Mouse (Mus musculus): ENCODE data around the gene Hyal3. TPM values are rescaled to one million over a fixed set of nuclear protein-coding genes. Genes with fewer than 3 reads are reported as not detected.

Hyal3 gene
- total RNA-seq, 1 experiment: 0.54 TPM

- Histone ChIP-seq H3K27ac (ENCODE audit: insufficient read depth, low read depth, low read length, poor library complexity, severe bottlenecking) (peak overlapping the region; percentile 6; the same call in 1 of the 2 replicates), H3K4me1 (ENCODE audit: control insufficient read depth in 2 of 2, insufficient read depth in 2 of 2, low read length in 2 of 2, poor library complexity in 1 of 2) (peaks cover 0 to 25% of the 10 kb centered on the region in 2 experiments; a peak in 2 of 4 replicates), H3K9me3 (ENCODE audit: control insufficient read depth, insufficient read depth, low read depth, low read length) (no peaks in the 10 kb centered on the region), H3K9ac (ENCODE audit: insufficient read depth, low read depth, low read length, poor library complexity, severe bottlenecking) (no peak overlapping the region), H3K4me3 (ENCODE audit: insufficient read depth in 1 of 2, low read depth in 1 of 2, low read length in 2 of 2, poor library complexity in 1 of 2, severe bottlenecking in 1 of 2) (no peak overlapping the region), H3K36me3 (ENCODE audit: control insufficient read depth, insufficient read depth, low read length, poor library complexity, severe bottlenecking) (peaks cover 46% of the 10 kb centered on the region)
- no peak for DNase-seq (ENCODE audit: low read depth, low spot score)
- TF ChIP-seq ZNF384 (IDR thresholded peaks at IDR 0.05; ENCODE audit: low read depth, low read length): no peak
- in situ Hi-C loops (cut with MboI; ENCODE audit: low sequenced_read_pairs in 2 of 2, unreplicated experiment in 2 of 2): no loop called here
These were observed 10.1 kb downstream of the Hyal3 start for GRCm38 (mm10) chr9:107590773-107591060.

GRCm38 (mm10) chr9:107593101-107593976 lies 12.7 kb downstream of the Hyal3 start:
- no peak for TF ChIP-seq ZNF384 (IDR thresholded peaks at IDR 0.05; ENCODE audit: low read depth, low read length)
- no peak for TF ChIP-seq MAFK (IDR thresholded peaks at IDR 0.05; ENCODE audit: insufficient read depth, low read depth, low read length)
- TF ChIP-seq HCFC1 (IDR thresholded peaks at IDR 0.05; ENCODE audit: borderline replicate concordance, insufficient read depth, low read length): no peak
- TF ChIP-seq ZC3H11A (IDR thresholded peaks at IDR 0.05; ENCODE audit: borderline replicate concordance, low read depth, low read length): no peak
- TF ChIP-seq CHD2 (IDR thresholded peaks at IDR 0.05; ENCODE audit: low read depth, low read length): no peak
- in situ Hi-C loops (cut with MboI; ENCODE audit: low sequenced_read_pairs in 2 of 2, unreplicated experiment in 2 of 2): no loop called here
- peaks cover 46% of the 10 kb centered on the region for H3K36me3 ChIP-seq (ENCODE audit: control insufficient read depth, insufficient read depth, low read length, poor library complexity, severe bottlenecking)
- H3K9ac ChIP-seq (ENCODE audit: insufficient read depth, low read depth, low read length, poor library complexity, severe bottlenecking): no peak overlapping the region
- H3K4me1 ChIP-seq (ENCODE audit: control insufficient read depth in 2 of 2, insufficient read depth in 2 of 2, low read length in 2 of 2, poor library complexity in 1 of 2): peaks cover 0 to 22% of the 10 kb centered on the region in 2 experiments; a peak in 1 of 4 replicates
- H3K9me3 ChIP-seq (ENCODE audit: control insufficient read depth, insufficient read depth, low read depth, low read length): no peaks in the 10 kb centered on the region
- H3K4me3 ChIP-seq (ENCODE audit: insufficient read depth in 1 of 2, low read depth in 1 of 2, low read length in 2 of 2, poor library complexity in 1 of 2, severe bottlenecking in 1 of 2): no peak overlapping the region
- no peak overlapping the region for H3K27ac ChIP-seq (ENCODE audit: insufficient read depth, low read depth, low read length, poor library complexity, severe bottlenecking)
- no peak for DNase-seq (ENCODE audit: low read depth, low spot score)

- peaks cover 0 to 27% of the 10 kb centered on the region in 2 experiments; a peak in 2 of 4 replicates for H3K4me1 ChIP-seq (ENCODE audit: control insufficient read depth in 2 of 2, insufficient read depth in 2 of 2, low read length in 2 of 2, poor library complexity in 1 of 2)
- peak; percentile 81 for DNase-seq (ENCODE audit: low read depth, low spot score)
- in situ Hi-C loops (cut with MboI; ENCODE audit: low sequenced_read_pairs in 2 of 2, unreplicated experiment in 2 of 2): no loop called here
- peaks cover 46% of the 10 kb centered on the region for H3K36me3 ChIP-seq (ENCODE audit: control insufficient read depth, insufficient read depth, low read length, poor library complexity, severe bottlenecking)
- H3K9me3 ChIP-seq (ENCODE audit: control insufficient read depth, insufficient read depth, low read depth, low read length): no peaks in the 10 kb centered on the region
- H3K27ac ChIP-seq (ENCODE audit: insufficient read depth, low read depth, low read length, poor library complexity, severe bottlenecking): no peak overlapping the region
- no peak overlapping the region for H3K4me3 ChIP-seq (ENCODE audit: insufficient read depth in 1 of 2, low read depth in 1 of 2, low read length in 2 of 2, poor library complexity in 1 of 2, severe bottlenecking in 1 of 2)
- H3K9ac ChIP-seq (ENCODE audit: insufficient read depth, low read depth, low read length, poor library complexity, severe bottlenecking): no peak overlapping the region
- TF ChIP-seq HCFC1 (IDR thresholded peaks at IDR 0.05; ENCODE audit: borderline replicate concordance, insufficient read depth, low read length): no peak
- no peak for TF ChIP-seq MAFK (IDR thresholded peaks at IDR 0.05; ENCODE audit: insufficient read depth, low read depth, low read length)
- no peak for TF ChIP-seq CHD2 (IDR thresholded peaks at IDR 0.05; ENCODE audit: low read depth, low read length)
- TF ChIP-seq ZNF384 (IDR thresholded peaks at IDR 0.05; ENCODE audit: low read depth, low read length): no peak
- TF ChIP-seq ZC3H11A (IDR thresholded peaks at IDR 0.05; ENCODE audit: borderline replicate concordance, low read depth, low read length): no peak
These were observed 13.9 kb downstream of the Hyal3 start for GRCm38 (mm10) chr9:107594281-107595062.

- Histone ChIP-seq H3K36me3 (ENCODE audit: control insufficient read depth, insufficient read depth, low read length, poor library complexity, severe bottlenecking) (peaks cover 22% of the 10 kb centered on the region), H3K27ac (ENCODE audit: insufficient read depth, low read depth, low read length, poor library complexity, severe bottlenecking) (no peak overlapping the region), H3K9me3 (ENCODE audit: control insufficient read depth, insufficient read depth, low read depth, low read length) (no peaks in the 10 kb centered on the region), H3K9ac (ENCODE audit: insufficient read depth, low read depth, low read length, poor library complexity, severe bottlenecking) (no peak overlapping the region), H3K4me3 (ENCODE audit: insufficient read depth in 1 of 2, low read depth in 1 of 2, low read length in 2 of 2, poor library complexity in 1 of 2, severe bottlenecking in 1 of 2) (no peak overlapping the region), H3K4me1 (ENCODE audit: control insufficient read depth in 2 of 2, insufficient read depth in 2 of 2, low read length in 2 of 2, poor library complexity in 1 of 2) (peaks cover 4 to 25% of the 10 kb centered on the region in 2 experiments; a peak in 2 of 4 replicates)
- no peak for DNase-seq (ENCODE audit: low read depth, low spot score)
- TF ChIP-seq MAFK (IDR thresholded peaks at IDR 0.05; ENCODE audit: insufficient read depth, low read depth, low read length) (no peak), ZC3H11A (IDR thresholded peaks at IDR 0.05; ENCODE audit: borderline replicate concordance, low read depth, low read length) (no peak), ZNF384 (IDR thresholded peaks at IDR 0.05; ENCODE audit: low read depth, low read length) (no peak), CHD2 (IDR thresholded peaks at IDR 0.05; ENCODE audit: low read depth, low read length) (no peak), HCFC1 (IDR thresholded peaks at IDR 0.05; ENCODE audit: borderline replicate concordance, insufficient read depth, low read length) (no peak)
- in situ Hi-C loops (cut with MboI; ENCODE audit: low sequenced_read_pairs in 2 of 2, unreplicated experiment in 2 of 2): no loop called here
These were observed 16.3 kb downstream of the Hyal3 start for GRCm38 (mm10) chr9:107596619-107597569.

Data from ES-E14 (cell line).